Mouse (Mus musculus) G1E-ER4 (cell line): ENCODE measurements around the gene Dlg2. TPM values are rescaled to one million over a fixed set of nuclear protein-coding genes. Genes with fewer than 3 reads are reported as not detected.

Source experiments
- GATA1 ChIP-seq: IDR thresholded peaks from one replicate; pipeline ENCODE4 v1.8.0; 2012; ENCODE audit warnings: low read length, inconsistent platforms
- polyA plus RNA-seq: library from polyadenylated mRNA; stranded (reverse); fragments of >175 nt; gene quantifications from 2 replicates; pipeline ENCODE4 v1.2.3, GENCODE M21; 2012

The Dlg2 gene
- polyA plus RNA-seq, 1 experiment: not detected

GRCm38 (mm10) chr7:91582203-91582602 is 1105.7 kb downstream of the Dlg2 start:
- TF ChIP-seq GATA1: no peak

- TF ChIP-seq GATA1: no peak
These were observed 1107.1 kb downstream of the Dlg2 start for GRCm38 (mm10) chr7:91583566-91583965.

DNA sequence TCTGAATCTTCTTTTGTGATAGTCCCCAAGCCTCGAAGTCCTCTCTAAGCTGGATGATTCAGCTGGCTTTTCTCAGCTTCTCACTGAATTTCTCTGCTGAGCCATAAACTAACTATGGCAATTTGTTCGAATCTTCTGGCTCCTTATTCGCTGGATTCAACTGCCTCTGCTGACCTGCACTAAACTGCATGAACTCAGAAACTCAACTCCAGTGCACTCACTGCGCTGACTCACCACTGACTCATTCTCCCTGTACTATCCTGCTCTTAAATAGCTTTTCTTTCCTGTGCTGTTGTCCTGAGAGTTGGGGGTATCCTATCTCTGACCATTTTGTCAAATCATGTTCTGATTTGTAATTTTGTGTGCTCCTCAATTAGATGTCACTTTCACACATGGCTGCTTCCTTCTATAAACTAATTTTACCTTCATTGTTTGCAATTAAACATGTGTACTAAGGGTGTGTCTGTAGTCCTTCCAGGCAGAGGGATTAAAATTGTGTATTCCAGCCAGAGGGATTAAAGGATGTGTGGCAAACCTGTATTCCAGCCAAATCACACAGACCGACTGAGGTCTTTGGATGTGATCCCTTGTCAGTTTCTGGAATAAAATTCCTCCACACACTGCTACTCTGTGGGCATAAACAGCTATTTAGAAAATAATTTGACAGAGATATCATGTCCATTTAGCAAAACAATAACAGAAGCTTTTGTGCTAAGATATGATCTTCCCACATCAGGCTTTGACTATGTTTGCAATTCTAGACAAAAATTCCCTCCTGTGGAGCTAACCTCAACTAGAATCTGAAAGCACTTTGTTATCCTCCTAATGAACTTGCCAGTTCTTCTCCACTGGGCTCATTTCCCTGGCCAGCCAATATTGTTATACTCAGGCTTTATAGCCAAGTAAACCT is 1115.0 kb downstream of the Dlg2 start:
- no peak for TF ChIP-seq GATA1

GRCm38 (mm10) chr7:91598549-91598948 is 1122.1 kb downstream of the Dlg2 start:
- no peak for TF ChIP-seq GATA1

DNA sequence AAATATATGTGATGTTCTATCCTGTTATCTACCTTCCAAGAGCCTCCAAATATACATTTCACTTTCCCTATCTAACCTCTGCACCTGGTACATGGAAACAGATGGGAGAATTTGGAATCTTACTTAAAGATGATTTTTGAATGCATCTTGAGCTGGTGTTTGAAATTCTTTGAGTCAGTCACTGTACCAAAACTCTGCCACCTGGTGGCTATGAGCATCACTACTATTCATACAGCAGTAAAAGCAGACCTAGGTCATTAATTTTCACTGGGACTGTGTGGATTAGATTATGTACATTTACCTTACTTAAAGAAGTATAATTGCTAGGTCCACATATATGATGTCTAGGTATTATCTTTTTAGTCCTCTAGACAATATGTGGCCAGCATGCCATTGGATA is 1124.8 kb downstream of the Dlg2 start:
- no peak for TF ChIP-seq GATA1

- TF ChIP-seq GATA1: no peak
These were observed 1127.1 kb downstream of the Dlg2 start for GRCm38 (mm10) chr7:91603561-91603960.

DNA sequence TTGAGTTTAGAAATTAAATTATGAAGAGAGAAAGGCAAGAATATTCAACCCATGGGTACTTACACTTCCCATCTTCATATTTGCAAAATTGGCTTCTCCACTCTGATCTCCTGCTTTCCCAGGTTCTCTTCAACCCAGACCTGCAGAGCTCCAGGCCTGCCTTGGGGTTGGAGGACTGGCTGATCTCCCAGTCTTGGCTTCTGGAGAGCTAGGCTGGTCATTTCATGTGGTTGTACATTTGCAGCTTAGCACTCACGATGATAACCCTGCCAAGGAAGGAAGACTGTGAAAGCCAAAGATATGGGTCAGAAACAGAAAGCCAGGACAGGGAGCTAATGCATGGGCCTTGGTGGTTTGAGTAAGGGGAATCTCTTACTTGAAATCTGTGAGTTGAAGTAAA is 1176.6 kb downstream of the Dlg2 start:
- no peak for TF ChIP-seq GATA1

DNA sequence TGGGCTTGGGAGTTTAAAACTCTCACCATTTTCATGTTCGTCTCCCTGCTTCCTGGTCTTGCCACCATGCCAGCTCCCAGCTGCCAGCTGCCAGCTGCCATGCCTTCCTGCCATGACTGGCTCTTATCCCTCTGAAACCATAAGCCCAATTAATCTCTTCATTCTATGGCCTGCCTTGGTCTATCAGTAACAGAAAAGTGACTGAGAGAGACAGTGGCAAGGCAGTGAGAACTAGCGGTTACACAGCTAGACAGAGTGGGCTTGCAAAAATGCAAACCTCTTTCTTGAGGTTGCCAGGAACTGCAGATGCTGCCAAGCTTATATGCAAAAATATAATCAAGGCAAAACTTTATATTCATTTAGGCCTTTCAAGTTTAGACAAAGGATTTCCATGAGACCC is 1183.0 kb downstream of the Dlg2 start:
- no peak for TF ChIP-seq GATA1

GRCm38 (mm10) chr7:91672236-91673017 is 1196.0 kb downstream of the Dlg2 start:
- no peak for TF ChIP-seq GATA1

DNA sequence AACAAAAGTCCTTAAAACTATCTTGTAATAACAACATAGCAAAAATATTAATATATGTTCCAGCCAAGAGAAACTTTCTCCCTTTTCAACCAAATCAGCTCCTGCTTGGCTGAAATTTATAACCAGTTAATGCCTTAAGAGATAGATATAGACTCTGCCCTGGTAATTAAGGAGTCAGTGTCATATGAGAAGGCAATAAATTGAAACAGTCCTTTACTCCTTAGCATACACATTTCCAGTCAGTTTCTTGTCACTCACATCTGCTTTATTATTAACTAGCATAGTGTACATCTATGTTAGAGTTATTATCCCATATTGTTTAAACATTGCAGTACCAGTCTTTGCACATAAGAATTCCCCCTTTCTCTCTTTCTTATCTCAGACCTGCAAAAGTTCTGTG is 1197.9 kb downstream of the Dlg2 start:
- no peak for TF ChIP-seq GATA1

GRCm38 (mm10) chr7:91677934-91678333 is 1201.5 kb downstream of the Dlg2 start:
- TF ChIP-seq GATA1: no peak

GRCm38 (mm10) chr7:91687930-91688329 is 1211.5 kb downstream of the Dlg2 start:
- TF ChIP-seq GATA1: no peak

GRCm38 (mm10) chr7:91689829-91690228 is 1213.4 kb downstream of the Dlg2 start:
- TF ChIP-seq GATA1: no peak

DNA sequence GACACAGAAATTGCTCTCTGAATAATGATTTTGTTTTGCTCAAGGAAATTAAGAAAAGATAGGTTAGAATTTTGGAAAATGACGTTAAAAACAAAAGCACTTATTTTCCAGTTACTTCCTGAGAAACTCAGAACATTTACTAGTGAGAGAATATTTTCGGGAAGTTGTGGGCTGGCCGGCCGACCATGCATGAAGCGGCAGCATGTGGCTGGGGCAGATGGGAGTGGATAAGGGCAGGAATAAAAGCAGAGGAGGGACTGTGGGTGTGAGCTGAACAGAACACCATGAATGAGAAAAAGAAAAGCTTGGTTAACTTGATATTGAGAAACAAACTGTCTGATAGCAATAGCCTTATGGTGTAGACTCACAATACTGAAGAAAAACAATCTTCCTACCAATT is 1233.4 kb downstream of the Dlg2 start:
- no peak for TF ChIP-seq GATA1

DNA sequence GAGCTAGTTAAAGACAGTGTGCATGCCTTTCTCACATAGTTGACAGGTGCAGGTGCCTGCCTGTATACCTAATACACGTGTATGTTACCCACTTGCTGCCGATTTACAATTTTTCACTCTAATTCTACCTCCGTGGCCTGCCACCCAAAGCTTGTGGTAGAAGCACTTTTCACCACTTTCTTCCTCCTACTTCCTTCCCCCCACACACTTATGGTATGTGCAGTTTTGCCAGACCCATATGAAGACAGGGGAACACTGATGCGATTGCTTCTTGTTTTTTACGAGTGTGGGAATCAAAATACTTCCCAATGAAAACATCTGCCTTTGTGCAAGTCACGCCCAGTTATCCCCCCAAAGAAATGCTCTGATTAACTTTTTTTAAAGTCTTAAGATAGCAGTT is 1234.7 kb downstream of the Dlg2 start:
- TF ChIP-seq GATA1: no peak

DNA sequence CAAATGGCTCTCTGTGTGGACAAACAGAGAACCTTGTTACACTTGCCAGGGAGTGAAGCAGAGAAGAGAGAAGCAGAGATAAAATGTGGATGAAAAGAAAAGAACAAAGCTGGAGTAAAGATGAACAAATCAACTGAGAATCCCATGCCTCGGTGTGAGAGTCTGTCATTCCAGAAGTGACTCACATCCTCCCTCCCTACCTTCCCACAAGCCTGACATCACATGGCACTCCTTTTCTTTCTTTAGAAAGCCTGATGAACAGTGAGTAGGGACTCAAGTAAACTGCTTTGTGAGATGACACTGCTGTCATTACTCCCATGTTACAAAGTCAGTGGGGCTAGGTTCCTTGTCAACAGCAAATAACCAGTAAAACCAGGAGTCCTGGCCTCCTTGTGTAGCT is 1239.3 kb downstream of the Dlg2 start:
- TF ChIP-seq GATA1: no peak

DNA sequence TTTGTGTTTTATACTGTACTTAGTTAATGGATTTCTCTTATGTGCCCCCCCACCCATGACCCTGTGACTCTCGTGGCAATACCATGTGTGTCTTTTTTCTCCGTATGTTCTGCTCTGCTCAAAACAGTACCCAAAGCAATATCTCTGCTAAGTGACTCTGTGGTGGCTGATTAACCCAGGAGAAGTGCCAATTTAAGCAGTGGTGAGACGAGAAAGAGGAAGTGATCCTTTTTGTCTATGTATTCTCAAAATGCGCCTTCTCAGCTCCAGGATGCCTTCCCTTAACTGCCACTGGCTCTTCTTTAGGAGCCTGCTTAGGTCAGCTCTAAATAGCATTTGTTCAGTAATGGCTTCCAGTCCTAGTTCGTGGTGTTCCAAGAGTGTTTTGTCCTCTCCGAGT is 1240.2 kb downstream of the Dlg2 start:
- TF ChIP-seq GATA1: no peak
